8 mouse cellular contexts compared by ENCODE assay signal in the genomic region with DNA sequence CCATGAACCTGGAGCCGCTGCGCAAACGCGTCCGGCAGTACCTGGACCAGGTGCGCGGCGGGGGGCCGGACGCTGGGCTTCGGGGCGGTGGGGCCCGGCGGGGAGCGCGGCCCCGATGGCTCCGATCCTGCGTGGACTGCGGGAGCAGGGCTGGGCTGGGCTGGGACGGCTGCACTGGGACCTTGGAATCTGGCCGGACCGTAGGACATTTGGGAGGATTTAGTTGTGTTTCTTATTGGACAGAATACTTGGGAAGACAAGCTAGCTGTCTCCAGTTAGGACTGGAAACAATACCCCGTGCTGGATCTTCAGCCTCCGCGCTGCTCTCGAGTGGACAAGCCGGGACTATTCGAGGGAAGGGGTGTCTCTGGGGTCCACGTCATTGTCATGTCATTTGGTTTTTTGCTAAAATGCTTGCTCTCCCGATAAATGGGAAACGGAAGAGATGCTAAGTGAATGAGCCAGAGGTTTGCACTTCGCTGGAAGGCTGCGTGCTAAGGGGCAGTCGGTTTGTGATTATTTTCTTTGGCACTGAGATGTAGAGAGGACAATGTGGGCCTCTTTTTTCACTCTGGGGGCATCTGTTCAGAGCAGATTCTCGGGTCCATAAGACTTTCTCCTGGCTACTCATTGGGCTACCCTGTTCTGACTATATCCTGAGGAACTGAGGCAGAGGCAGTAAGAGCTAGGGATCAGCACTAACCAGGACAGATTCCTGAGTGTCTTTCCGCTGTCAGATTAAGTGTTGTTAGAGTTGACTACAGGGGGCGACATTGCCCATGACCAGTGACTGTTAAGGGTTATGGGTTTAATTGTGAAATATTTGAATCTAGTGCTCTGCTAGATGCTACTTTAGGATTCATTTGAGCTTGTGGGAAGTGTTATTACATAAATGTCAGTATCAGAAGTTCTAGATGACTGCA. TPM values are rescaled to one million over a fixed set of nuclear protein-coding genes. Genes with fewer than 3 reads are reported as not detected.
DNase-seq lines count a peak whose midpoint lies in the region; ATAC-seq and TF ChIP-seq lines count a peak whose summit lies in the region.

No protein-coding gene starts in this region.

- ATAC-seq in common myeloid progenitor, adult 5-6 weeks (replicated peaks; ENCODE audit: low read depth, poor library complexity, severe bottlenecking): peak; percentile 83
- ATAC-seq in kidney, embryonic 14.5 days (ENCODE audit: low FRiP score, low TSS enrichment): peak; percentile 79
- peak; percentile 67 for ATAC-seq in liver, embryonic 13.5 days (ENCODE audit: low read depth)

- H3K79me2 ChIP-seq in myocyte (ENCODE audit: control insufficient read depth, insufficient read depth): peaks cover 28% of the 10 kb centered on the region

- H3K4me1 ChIP-seq in heart, embryonic 10.5 days: peaks cover 19% of the 10 kb centered on the region
- peaks cover 11% of the 10 kb centered on the region for H3K4me1 ChIP-seq in kidney, embryonic 14.5 days (ENCODE audit: control insufficient read depth, insufficient read depth, low read length)
- peaks cover 23% of the 10 kb centered on the region for H3K4me1 ChIP-seq in liver, embryonic 13.5 days (replicated peaks)

- H3K4me2 ChIP-seq in kidney, embryonic 14.5 days (replicated peaks; ENCODE audit: low read depth, low read length): peak overlapping the region; percentile 64
- H3K4me2 ChIP-seq in liver, embryonic 13.5 days: peak overlapping the region; percentile 90
- H3K4me2 ChIP-seq in myocyte (ENCODE audit: low read depth): peak overlapping the region; percentile 91

- H3K36me3 ChIP-seq in heart, embryonic 10.5 days: peaks cover 31% of the 10 kb centered on the region
- H3K36me3 ChIP-seq in kidney, embryonic 14.5 days (ENCODE audit: control insufficient read depth, insufficient read depth, low read length): peaks cover 28% of the 10 kb centered on the region
- peaks cover 24% of the 10 kb centered on the region for H3K36me3 ChIP-seq in liver, embryonic 13.5 days
- H3K36me3 ChIP-seq in myocyte (ENCODE audit: control insufficient read depth, insufficient read depth): peaks cover 23% of the 10 kb centered on the region

- peak overlapping the region; percentile 53 for H3ac ChIP-seq in myocyte (ENCODE audit: control insufficient read depth, insufficient read length)

- H3K4me3 ChIP-seq in heart, embryonic 10.5 days: peak overlapping the region; percentile 100
- peak overlapping the region; percentile 99 for H3K4me3 ChIP-seq in kidney, embryonic 14.5 days (ENCODE audit: low read length)
- peak overlapping the region; percentile 98 for H3K4me3 ChIP-seq in liver, embryonic 13.5 days (replicated peaks)
- H3K4me3 ChIP-seq in myocyte: peak overlapping the region; percentile 84

- H3K27me3 ChIP-seq in heart, embryonic 10.5 days (ENCODE audit: insufficient read depth, poor library complexity, severe bottlenecking): no peaks in the 10 kb centered on the region
- no peaks in the 10 kb centered on the region for H3K27me3 ChIP-seq in kidney, embryonic 14.5 days (ENCODE audit: control insufficient read depth, insufficient read depth, low read length)
- H3K27me3 ChIP-seq in liver, embryonic 13.5 days: no peaks in the 10 kb centered on the region
- no peaks in the 10 kb centered on the region for H3K27me3 ChIP-seq in myocyte (ENCODE audit: control insufficient read depth, insufficient read depth, insufficient read length)

- 1% methylated on average over 37 of the region's 38 CpGs for WGBS in heart, embryonic 10.5 days
- under 1% methylated on average over 38 of the region's 38 CpGs for WGBS in kidney, embryonic 14.5 days
- under 1% methylated on average over 38 of the region's 38 CpGs for WGBS in liver, embryonic 13.5 days (ENCODE audit: insufficient replicate concordance)

- TF ChIP-seq POLR2A in myocyte (IDR thresholded peaks at IDR 0.05; ENCODE audit: insufficient read length, low read depth): no peak

- H3K9ac ChIP-seq in kidney, embryonic 14.5 days (ENCODE audit: low read depth, low read length): peak overlapping the region; percentile 96
- peak overlapping the region; percentile 95 for H3K9ac ChIP-seq in liver, embryonic 13.5 days

- H3K27ac ChIP-seq in heart, embryonic 10.5 days: peak overlapping the region; percentile 97
- H3K27ac ChIP-seq in kidney, embryonic 14.5 days (ENCODE audit: low read depth, low read length): peak overlapping the region; percentile 83; the same call in 1 of the 2 replicates
- peak overlapping the region; percentile 87 for H3K27ac ChIP-seq in liver, embryonic 13.5 days

- DNase-seq in 3T3-L1 (ENCODE audit: low read depth, low spot score) (peak; percentile 90), MN1 (ENCODE audit: low spot score) (peak; percentile 82)
- DNase-seq in heart, embryonic 10.5 days (ENCODE audit: low spot score): peak; percentile 80
- peak; percentile 56 for DNase-seq in liver, embryonic 13.5 days
- DNase-seq in thymus, postnatal 14 days: peak; percentile 67

- H3K9me3 ChIP-seq in heart, embryonic 10.5 days: no peaks in the 10 kb centered on the region
- H3K9me3 ChIP-seq in kidney, embryonic 14.5 days (ENCODE audit: control insufficient read depth, low read length): no peaks in the 10 kb centered on the region
- H3K9me3 ChIP-seq in liver, embryonic 13.5 days (replicated peaks): no peaks in the 10 kb centered on the region

TF ChIP-seq in myocyte, 11 proteins besides CTCF, POLR2A, EP300 and RAD21:
- TF ChIP-seq MYOG (IDR thresholded peaks at IDR 0.05; ENCODE audit: control insufficient read depth in 1 of 3, insufficient read depth in 1 of 3, insufficient read length in 2 of 3, low read depth in 2 of 3) (no peak), USF1 (IDR thresholded peaks at IDR 0.05; ENCODE audit: low read depth) (no peak), CEBPB (IDR thresholded peaks at IDR 0.05; ENCODE audit: insufficient read depth, poor library complexity, severe bottlenecking) (no peak), MAX (IDR thresholded peaks at IDR 0.05; ENCODE audit: low read depth) (no peak), MYOD1 (IDR thresholded peaks at IDR 0.05; ENCODE audit: control insufficient read depth in 1 of 3, insufficient read length in 2 of 3, low read depth in 2 of 3) (no peak), SRF (IDR thresholded peaks at IDR 0.05; ENCODE audit: control insufficient read depth, insufficient read length, low read depth) (no peak), REST (IDR thresholded peaks at IDR 0.05; ENCODE audit: insufficient read depth, insufficient read length) (no peak)
TF ChIP-seq in myocyte: peak in this region for 0.

RNA-seq across cellular contexts. Expression of a gene that starts 0.6 kb away (rescaled TPM):
- 54.1 and 60.0 TPM in 2 replicates for total RNA-seq in common myeloid progenitor, adult 5-6 weeks (2017)
- polyA plus RNA-seq in heart, embryonic 10.5 days (2016; fragmentation: Nextera tagmentation; extraction: Ambion mirVana): 160 and 186 TPM in 2 replicates
- 169 and 211 TPM in 2 replicates for polyA plus RNA-seq in kidney, embryonic 14.5 days (2014; fragmentation: Nextera tagmentation; extraction: Ambion mirVana)
- 62.0 and 66.8 TPM in 2 replicates for polyA plus RNA-seq in liver, embryonic 13.5 days (2015; fragmentation: Nextera tagmentation; extraction: Ambion mirVana)
- polyA plus RNA-seq in myocyte (2012; fragmentation: generic; extraction: Trizol): 51.5 TPM

RNA-seq across cellular contexts. Expression of a gene that starts 27.3 kb away (rescaled TPM):
- total RNA-seq in common myeloid progenitor, adult 5-6 weeks (2017): 24.5 and 31.8 TPM in 2 replicates
- polyA plus RNA-seq in heart, embryonic 10.5 days (2016; fragmentation: Nextera tagmentation; extraction: Ambion mirVana): 25.7 and 34.1 TPM in 2 replicates
- 41.1 and 46.9 TPM in 2 replicates for polyA plus RNA-seq in kidney, embryonic 14.5 days (2014; fragmentation: Nextera tagmentation; extraction: Ambion mirVana)
- polyA plus RNA-seq in liver, embryonic 13.5 days (2015; fragmentation: Nextera tagmentation; extraction: Ambion mirVana): 16.2 and 16.5 TPM in 2 replicates
- polyA plus RNA-seq in myocyte (2012; fragmentation: generic; extraction: Trizol): 13.9 TPM

RNA-seq across cellular contexts. Expression of a gene that starts 52.4 kb away (rescaled TPM):
- total RNA-seq in common myeloid progenitor, adult 5-6 weeks (2017): not detected in 2 replicates
- polyA plus RNA-seq in heart, embryonic 10.5 days (2016; fragmentation: Nextera tagmentation; extraction: Ambion mirVana): not detected in 2 replicates
- polyA plus RNA-seq in kidney, embryonic 14.5 days (2014; fragmentation: Nextera tagmentation; extraction: Ambion mirVana): 0.11 TPM in 1 of 2 replicates, not detected in the other
- polyA plus RNA-seq in liver, embryonic 13.5 days (2015; fragmentation: Nextera tagmentation; extraction: Ambion mirVana): not detected in 2 replicates
- 0.02 TPM for polyA plus RNA-seq in myocyte (2012; fragmentation: generic; extraction: Trizol)

Comparison
In these comparisons a context has a peak if more than half of its experiments do, and no peak if none do; other contexts are left out.
1. Peak in every context shown above with its lines: DNase-seq, ATAC-seq, H3K4me3 ChIP-seq and H3K27ac ChIP-seq.